Mouse (Mus musculus) neural tube, embryonic 10.5 days (tissue): Measurements from ENCODE around the gene Mnat1.

Experiments
- DNase-seq: peaks from one replicate; pipeline ENCODE4 v3.0.0-alpha.2; 2017; ENCODE audit warnings: low spot score; ENCODE audit errors: extremely low spot score

Gene Mnat1

DNA sequence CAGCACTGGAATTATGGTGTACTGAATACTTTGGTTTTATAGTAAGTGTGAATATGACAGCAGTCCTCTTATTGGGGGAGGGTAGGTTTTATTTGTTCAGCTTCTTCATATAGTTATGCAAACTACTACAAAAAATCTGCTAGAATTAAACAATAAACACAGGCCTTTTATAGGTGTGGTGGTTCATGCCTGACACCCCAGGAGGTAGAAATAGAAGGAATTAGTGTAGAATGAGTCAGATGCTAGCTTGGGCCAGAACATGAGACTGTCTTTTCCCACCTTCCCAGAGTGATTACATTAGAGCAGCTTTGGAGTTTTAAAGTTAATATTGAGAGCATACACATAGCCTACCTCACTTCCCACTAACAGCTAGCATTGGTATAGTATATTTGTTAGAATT lies 106.7 kb downstream of the Mnat1 start:
- no peak for DNase-seq

DNA sequence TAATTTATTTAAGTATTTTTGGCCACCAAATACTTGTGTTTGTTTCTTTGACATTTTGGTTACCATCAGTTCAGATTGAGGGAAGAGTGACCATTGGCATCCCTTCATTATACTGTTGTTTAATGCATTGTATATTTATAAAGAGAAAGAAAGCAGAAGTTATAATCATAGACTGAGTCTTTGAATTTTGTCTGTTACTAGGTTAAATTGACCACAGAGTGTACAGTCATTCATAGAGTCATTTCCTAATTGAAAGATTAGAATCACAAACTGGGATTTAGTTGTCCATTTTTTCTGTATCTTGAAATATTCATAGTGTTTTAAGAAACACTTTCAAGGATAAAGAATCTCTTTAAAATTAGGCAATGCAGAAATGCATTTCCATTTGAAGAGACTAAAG lies 108.0 kb downstream of the Mnat1 start:
- DNase-seq: no peak

DNA sequence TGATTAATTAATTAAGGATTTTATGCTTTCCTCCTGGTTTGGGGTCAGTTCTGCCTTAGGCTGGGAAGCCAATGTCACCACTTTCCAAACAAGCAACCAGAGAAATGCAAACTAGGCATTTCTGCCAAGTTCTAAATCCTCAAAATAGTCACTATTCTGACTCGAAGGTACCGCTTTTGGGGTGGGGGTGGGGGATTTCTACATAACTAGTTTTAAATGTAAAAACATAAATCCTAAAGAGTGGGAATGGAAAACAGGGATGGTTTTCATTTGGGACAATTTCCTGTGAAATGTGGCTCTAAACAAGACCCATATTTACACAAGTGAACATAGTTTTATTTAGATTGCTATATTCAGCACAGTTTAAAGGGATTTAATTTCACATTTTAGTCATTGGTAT lies 109.1 kb downstream of the Mnat1 start:
- DNase-seq: no peak

DNA sequence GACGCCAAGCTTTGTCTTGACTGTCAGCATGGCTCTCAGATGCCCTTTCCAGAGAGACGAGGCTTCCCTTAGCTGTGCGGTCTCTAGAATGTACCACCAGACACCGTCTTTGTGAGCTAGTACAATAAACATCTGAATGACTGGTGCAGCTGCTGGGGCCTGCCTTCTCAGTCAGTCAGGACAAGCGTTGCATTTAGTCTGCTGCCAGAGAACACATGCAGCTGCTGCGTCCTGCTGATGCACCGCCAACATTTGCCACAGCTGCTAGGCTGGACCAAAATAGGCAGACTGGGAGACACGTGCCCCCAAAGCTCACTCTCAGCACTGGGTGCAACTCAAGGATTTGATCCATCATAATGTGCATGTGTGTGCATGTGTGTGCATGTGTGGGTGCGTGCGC lies 118.4 kb downstream of the Mnat1 start:
- DNase-seq: peak; percentile 23

DNA sequence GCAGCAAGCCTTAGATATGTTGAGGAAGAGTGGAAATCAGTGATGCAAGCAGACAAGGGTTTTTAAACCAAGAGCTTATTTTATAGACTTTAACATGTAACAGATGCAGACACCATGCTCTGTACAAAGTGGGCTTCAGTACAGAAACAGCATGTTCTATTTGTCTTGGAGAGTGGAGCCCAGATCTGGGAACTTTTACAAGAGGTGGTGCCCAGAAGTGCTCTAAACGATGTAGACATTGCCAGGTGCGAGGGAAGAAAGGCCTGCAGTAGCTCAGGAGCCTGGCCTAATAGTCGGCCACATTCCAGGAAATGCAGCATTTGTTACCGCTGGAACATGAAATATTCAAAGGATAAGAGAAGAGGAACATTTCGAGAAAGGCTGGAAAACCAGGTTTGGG lies 122.2 kb downstream of the Mnat1 start:
- DNase-seq: no peak

DNA sequence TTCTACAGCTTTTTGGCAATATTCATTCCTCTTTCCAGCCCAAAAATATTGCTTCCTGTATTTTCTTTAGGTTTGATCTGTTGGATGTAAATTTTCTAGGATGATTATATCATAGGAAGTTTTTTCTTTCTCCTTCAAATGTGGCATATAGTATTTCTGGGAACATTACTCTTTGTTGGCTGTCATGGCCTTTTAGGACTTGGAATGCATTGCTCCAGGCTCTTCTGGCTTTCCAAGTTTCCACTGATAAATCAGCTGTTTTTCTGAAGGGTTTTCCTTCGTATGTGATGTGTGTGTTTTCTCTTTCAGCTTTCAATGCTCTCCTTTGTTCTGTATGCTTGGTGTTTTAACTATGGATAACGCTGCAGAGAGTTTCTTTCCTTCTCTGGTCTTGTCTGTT lies 131.5 kb downstream of the Mnat1 start:
- DNase-seq: no peak

DNA sequence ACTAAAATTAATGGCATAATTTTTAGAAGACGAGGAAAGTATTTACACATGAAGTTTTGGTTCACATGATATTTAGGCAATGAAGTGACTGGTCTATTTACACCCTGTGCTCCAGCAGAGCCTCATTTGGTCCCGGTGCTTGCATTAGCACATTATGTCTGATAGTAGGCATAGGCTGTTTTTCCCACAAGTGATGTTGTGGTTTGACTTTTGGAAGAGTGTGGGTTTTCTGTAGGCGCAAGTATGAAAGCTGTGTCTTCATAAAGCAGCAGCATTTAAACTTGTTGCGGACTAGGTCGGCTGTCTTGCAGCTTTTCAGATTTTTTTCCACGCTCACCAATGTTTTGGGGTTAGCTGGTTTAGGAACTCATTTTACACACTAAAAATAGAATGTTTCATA lies 135.8 kb downstream of the Mnat1 start:
- no peak for DNase-seq

DNA sequence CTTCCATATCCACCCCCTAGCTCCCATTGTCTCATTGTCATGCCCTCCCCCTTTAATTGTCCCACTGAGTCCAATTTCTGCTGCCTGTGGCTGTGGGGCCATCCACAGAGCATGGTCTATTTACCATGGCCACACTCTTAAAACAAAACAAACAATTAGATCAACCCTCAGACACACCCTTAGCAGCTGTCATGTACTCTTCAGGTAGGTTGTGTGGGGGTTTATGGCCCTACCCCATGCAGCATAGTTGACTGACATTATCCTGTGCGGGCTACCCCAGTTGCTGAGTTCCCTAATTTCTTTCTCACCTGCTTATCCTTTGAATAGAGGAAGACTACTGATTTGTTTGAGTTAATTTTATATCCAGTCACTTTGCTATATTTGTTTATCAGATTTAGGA lies 136.8 kb downstream of the Mnat1 start:
- no peak for DNase-seq

DNA sequence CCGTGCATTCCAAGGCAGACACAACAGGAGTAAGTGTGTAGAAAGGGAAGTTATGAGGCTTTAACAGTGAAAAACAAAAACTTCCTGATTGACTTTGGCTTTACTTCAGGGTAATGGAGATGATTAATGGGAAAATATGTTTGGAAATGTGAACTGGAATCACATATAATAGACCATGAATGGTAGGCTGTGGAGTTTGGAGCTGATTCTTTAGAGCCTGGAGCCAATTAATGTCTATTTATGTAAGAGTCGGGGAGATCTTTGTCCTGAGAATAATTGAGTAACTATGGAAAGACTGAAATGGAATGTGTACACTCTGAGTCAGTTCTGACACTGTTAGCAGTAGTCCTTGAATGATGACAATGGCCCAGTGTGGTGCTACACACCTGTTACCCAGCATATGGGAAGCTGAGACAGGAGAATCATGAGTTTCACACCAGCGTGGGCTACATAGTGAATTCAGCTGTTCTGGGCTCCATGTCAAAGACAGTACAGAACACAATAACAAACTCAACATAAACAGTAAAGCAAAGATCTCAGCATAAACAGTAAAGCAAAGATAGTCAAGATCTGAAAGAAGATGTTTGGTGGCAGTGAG lies 142.0 kb downstream of the Mnat1 start:
- no peak for DNase-seq

DNA sequence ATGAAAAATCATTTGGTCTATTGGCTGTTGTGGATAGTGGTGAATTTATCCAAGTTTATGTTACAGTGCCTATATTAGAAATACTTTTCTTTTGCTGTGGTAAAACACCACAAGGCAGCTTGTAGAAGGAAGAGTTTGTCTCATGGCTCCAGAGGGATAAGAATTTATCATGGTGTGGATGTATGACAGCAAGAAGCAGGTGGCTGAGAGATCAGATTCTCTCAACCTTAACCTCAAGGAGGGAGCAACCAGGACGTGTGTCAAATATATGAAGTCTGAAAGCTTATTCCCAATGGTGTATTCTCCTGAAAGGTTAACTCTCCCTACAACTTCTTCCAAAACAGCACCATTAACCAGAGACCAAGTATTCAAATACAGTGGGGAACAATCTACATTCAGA lies 143.1 kb downstream of the Mnat1 start:
- no peak for DNase-seq

DNA sequence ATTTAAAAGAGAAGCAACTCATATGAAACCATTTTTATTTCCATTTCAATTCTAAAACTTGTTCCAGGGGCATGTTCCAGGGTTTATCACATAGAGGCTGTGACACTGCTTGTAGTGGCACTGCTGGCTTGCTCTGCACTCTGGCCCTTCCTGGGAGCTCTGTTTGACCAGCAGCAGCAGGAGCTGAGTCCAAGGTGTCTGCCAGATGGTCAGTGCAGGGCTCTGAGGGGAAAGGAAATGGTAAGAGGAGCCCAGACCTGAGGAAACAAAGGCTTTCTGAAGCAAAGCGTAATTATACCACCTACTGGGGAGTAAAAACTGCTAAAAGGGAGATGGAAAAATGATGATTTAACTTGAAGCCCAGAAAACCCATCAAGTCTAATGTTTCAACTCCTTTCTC lies 145.0 kb downstream of the Mnat1 start:
- DNase-seq: no peak

DNA sequence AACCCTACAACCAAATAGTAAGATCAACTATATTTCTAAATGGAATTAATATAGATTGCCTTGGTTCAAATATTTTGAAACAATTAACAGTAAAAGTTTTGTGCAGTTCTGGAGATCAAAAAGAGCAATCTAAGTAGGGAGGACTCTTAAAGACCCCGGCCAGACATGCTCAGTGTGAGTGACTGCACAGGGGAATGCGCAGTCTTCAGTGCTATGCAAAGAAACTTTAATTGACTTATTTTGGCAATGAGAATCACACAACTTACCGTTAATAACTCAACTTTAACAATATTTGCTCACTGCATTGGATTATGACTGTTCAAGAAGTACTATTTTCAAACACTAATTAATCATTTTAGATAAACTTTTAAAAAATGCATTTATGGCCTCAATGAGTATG lies 146.0 kb downstream of the Mnat1 start:
- DNase-seq: no peak

DNA sequence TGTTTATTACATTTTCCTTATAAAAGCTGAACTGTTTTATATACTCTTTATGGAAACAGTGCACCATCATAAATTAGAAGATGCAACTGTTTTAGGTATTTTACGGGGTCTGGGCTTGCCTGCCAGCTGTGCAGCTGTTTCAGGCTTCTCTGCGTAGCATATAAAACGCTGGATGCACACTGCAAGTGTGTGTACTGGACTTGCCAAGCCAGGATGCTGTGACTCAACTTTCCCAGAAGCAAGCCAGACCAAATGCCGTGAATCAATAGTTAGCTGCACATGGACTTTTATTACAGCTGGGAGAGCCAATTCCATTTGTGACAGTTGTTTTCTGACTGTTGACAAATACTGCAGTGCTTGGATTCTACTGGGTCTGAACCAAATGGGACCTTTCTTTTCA lies 146.4 kb downstream of the Mnat1 start:
- no peak for DNase-seq

DNA sequence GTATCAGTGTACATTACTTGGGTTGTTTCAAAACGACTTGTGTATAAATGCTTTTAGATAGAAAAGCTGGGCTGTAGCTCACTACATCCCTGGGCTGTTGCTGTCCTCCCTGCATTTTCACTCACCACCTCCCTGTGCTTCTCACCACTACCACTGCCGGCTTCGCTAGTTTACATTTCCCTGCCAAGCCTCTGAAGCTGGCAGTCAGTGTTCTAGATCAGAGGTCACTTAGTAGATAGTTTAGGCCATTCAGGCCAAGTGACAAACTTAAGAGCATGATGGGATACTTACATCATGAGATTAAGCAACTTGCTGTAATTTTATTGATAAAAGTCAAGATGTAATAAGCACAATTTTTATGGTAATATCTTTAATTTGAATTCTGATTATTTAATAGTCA lies 151.4 kb downstream of the Mnat1 start:
- DNase-seq: no peak

DNA sequence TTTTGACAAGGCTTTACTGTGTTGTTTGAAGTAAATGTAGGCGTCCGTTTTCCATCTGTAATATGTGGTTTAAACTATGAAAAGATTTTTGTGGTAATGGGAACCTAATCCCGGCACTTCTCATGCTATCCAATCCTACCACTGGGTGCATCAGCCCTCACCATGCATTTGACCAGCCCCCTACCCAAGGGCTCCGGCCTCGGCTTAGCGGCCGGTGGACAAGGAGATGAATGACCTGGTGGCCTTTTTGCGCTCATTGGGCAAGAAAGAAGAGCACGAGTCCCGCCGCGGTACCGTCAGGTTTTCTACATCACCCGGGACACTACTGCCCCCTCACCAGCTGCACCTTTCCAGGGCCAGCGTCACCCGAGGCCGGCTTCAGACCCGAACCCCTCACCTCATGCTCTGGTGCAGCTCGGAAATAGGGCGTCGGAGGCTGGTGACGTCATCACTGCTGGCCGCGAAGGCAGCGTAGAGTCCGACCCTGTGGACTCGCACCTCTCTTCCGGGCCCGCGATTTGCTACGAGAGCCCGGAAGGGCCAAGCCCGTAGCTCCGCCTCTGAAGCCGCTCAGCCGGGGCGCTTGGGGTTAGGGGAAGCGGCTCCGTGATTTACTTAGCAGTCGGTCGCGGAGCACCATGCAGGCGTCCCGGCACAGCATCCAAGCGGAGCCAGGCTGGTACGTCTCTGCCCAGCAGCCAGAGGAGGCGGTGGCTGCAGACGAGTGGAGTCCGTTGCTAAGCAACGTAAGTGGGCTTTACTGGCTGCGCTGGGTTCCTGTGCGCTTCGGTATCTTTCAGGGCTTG lies 163.0 kb downstream of the Mnat1 start, which contains the start of the genes Trmt5 and Slc38a6:
Gene Trmt5, minus strand, starts transcription at position 424 of the 806 bp plus-strand sequence.
Gene Slc38a6, plus strand, starts transcription at position 493 of the 806 bp plus-strand sequence.
- DNase-seq: peak; percentile 94

DNA sequence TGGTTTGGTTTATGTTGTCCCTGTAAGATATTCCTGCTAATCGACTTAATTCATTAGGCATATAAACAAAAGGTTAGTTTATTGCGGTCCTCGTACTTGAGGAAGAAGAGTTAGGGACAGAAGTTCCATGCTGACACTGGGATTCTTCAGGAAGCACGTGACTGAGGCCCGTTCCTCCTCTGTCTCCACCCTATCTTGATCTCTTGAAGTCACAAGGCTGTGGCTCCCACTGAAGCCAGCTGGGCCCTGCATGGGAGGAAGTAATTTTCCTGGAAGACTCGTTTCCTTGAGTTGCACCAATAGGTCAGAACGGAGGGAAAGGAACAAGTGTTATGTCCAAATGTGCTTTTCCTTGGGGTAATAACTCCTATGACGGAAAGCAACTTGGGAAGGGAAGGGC lies 164.1 kb downstream of the Mnat1 start:
- no peak for DNase-seq

DNA sequence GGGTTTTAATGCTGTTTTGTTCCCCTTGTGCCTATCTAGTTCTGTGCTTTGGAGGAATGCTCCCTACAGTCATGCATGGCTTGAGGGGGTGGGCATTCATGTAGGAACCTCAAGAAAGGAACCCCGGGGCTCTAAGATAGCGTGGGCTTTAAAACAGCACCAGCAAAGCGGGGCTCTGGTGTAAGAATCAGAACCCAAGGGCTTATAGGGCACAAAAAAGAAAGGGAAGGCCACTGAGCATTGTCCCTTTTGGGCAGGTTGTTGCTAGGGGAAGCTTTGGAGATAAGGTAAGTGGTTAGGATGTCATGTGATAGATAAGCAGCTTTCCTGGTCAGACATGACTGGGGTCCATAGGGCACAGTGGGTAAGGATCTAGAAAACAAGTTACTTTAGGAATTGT lies 165.1 kb downstream of the Mnat1 start:
- DNase-seq: no peak

DNA sequence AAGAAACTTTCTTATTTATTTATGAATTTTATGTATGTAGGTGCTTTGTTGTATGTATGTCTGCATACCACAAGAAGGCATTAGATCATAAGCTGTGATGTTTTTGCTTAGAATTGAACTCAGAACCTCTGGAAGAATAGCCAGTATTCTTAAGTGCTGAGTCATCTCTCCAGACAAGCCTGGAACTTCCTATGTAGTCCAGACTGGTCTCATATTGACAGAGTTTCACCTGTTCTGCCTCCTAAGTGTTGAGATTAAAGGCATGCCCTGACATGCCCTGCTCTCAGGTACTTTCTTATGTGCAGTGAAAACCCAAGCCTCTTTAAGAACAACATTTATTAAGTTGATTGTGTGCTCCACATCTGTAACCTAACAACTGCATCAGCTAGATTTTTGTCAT lies 171.4 kb downstream of the Mnat1 start:
- no peak for DNase-seq

DNA sequence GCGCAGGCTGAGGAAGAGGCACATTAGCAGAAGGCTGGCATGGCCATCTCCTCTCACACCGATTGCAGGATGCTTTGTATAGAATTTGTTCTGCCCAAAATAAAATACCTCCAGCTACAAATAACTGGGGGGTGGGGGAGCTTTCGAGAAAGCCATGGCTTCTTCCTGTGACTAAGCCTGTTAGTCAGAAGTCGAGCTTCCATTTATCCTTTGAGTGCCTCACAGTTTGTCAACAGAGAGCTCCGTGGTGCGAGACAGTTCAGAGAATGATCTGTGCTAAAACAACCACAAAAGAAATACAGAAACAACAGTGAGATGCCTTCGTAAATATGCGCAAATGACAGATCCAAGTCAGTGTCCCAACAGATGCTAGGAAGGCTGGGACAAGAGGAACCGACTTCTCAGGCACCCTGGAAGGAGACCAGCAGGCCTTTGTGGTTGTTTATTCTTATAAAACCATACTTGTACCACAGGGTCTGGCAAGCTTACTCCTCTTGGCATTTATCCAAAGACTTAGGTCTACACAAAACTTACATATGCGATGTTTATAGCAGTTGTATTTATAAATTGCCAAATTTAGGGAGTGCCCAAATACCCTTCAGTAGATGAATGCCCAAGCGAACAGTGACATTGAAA lies 172.1 kb downstream of the Mnat1 start:
- DNase-seq: no peak

DNA sequence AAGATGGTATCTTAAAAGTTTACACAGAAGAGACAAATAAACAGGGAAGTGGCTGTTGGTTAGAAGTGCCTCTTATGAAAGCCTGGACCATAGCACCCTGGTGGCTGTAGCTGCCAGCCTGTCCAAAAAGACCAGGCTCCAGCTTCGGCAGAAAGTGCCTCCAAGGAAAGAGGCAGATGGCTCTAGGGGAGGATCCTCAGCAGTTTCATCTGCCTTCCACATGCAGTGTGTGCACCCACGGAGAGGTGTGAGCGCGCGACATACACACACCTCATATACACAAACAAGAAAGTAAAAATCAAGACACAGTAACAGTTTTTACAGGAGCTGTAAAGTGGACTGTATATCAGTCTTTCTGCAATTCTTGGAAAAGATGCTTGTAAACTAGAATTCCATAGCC lies 175.1 kb downstream of the Mnat1 start:
- DNase-seq: no peak

DNA sequence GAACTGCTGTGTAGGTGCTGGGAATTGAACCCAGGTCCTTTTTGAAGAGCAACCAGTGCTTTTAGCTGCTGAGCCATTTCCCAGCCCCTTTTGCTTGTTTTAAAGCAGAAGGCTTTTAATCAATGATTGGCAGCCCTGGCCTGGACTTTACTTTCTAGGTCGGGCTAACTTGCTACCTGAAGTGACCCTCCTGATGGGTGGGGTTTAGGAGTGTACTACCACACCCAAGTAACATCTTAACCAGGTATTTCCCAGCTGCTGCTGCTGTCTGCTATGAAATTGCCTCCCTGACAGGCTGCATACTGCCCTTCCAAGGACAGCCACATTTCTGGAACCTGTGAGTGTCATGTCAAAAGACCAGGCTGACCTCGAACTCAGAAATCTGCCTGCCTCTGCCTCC lies 177.0 kb downstream of the Mnat1 start:
- no peak for DNase-seq

DNA sequence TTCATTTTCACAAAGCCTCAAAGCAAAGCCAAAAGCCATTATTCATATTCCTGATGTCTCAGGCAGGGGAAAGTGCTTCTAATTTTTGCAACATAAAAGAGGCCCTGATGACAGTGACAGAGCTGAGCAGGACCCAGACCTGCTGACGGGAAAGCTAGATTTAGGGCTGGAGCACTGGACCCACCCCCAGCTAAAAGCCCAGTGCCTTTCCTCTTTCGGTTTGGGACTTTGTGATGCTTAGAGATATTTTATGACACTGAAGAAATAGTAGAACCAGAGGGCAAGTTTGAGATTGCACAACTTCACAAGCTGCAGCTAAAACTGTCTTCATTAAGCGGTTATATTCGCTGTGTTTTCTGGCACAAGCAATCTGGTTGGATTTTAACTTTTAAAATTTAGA lies 181.1 kb downstream of the Mnat1 start:
- DNase-seq: no peak

DNA sequence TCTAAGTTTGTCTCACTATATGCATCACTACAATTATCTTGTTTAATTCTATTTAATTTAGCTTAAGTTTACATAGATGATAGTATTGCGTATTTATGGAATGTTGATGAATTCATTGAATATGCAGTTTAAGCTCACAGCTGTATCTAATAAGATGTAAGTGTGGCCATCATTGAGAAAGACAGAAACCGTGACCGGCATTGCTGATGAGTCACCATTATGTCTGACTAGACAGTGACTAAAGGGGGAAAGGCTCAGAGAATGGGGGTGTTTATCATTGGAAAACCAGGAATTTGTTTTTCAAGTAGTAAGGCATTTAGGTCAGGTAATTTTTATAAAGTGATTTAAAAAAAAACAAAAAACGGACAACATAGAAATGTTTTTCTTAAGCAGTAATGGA lies 184.2 kb downstream of the Mnat1 start:
- no peak for DNase-seq
